In the genomic region with DNA sequence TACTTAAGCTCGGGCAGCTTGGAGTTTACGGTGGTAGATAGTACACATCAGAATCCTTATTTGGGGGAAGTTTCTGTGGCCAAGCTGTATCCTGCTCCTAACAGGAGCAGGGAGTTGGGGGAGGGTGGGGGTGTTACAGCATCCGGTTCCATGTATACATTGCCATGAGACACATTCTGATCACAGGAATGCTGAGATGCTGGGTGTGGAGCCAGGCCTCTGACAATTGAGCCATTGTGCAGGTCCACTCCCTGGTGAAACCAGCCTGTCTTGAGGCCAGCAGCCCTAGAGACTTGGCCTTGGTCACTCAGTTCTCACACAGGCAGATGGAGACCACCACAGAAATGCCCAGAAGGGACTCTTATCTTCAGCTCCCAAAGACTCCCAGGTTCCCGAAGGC, we compare ENCODE assay signal across 12 mouse cellular contexts. TPM values are rescaled to one million over a fixed set of nuclear protein-coding genes. Genes with fewer than 3 reads are reported as not detected.
DNase-seq lines count a peak whose midpoint lies in the region; ATAC-seq and TF ChIP-seq lines count a peak whose summit lies in the region.
"Had no signal": no experiment of that assay in that cellular context is flagged by ENCODE, and none has a peak within 500 bp of the region (broad histone marks: within the 10 kb centered on the region; RNA-seq: fewer than 3 reads in every experiment).

No protein-coding gene starts in this region.

- H3K4me1 ChIP-seq in heart, embryonic 12.5 days (replicated peaks), result peaks cover 82% of the 10 kb centered on the region
- H3K4me1 ChIP-seq in lung, embryonic 14.5 days (ENCODE audit: insufficient read depth), result peaks cover 23% of the 10 kb centered on the region; the same call in 1 of the 2 replicates
- peaks cover 16% of the 10 kb centered on the region for H3K4me1 ChIP-seq in lung, adult 2 months (ENCODE audit: control insufficient read depth, insufficient read depth, low read length)
- peaks cover 57% of the 10 kb centered on the region for H3K4me1 ChIP-seq in embryonic facial prominence, embryonic 12.5 days
- peaks cover 73% of the 10 kb centered on the region for H3K4me1 ChIP-seq in limb, embryonic 15.5 days

- no peaks in the 10 kb centered on the region for H3K27me3 ChIP-seq in heart, embryonic 12.5 days (replicated peaks)
- no peaks in the 10 kb centered on the region for H3K27me3 ChIP-seq in lung, embryonic 14.5 days (ENCODE audit: insufficient read depth, low read length)
- no peaks in the 10 kb centered on the region for H3K27me3 ChIP-seq in embryonic facial prominence, embryonic 12.5 days
- H3K27me3 ChIP-seq in limb, embryonic 15.5 days, result no peaks in the 10 kb centered on the region
- H3K27me3 ChIP-seq: forebrain, embryonic 15.5 days had no signal

- no peak for ATAC-seq in heart, embryonic 12.5 days (ENCODE audit: insufficient number of reproducible peaks, low FRiP score)
- no peak for ATAC-seq in lung, embryonic 14.5 days (ENCODE audit: insufficient read depth)
- no peak for ATAC-seq in embryonic facial prominence, embryonic 12.5 days (ENCODE audit: insufficient number of reproducible peaks, insufficient read depth, low FRiP score, low TSS enrichment)
- ATAC-seq in limb, embryonic 15.5 days (ENCODE audit: insufficient number of reproducible peaks, low FRiP score, low TSS enrichment, low read depth), result no peak
- ATAC-seq: forebrain, embryonic 15.5 days; hindbrain, embryonic 16.5 days had no signal

- DNase-seq in heart, postnatal 10 days, result no peak
- peak; percentile 63 for DNase-seq in lung, embryonic 14.5 days
- no peak for DNase-seq in lung, adult 2 months
- no peak for DNase-seq in thymus, postnatal 4 days
- no peak for DNase-seq in liver
- DNase-seq: layer of hippocampus, postnatal 36 days had no signal

- peak overlapping the region; percentile 21; the same call in 1 of the 2 replicates for H3K9ac ChIP-seq in heart, embryonic 12.5 days
- H3K9ac ChIP-seq in lung, embryonic 14.5 days, result no peak overlapping the region
- no peak overlapping the region for H3K9ac ChIP-seq in embryonic facial prominence, embryonic 12.5 days
- H3K9ac ChIP-seq in limb, embryonic 15.5 days, result no peak overlapping the region
- H3K9ac ChIP-seq: forebrain, embryonic 15.5 days had no signal

- intact Hi-C loops in heart, postnatal 10 days (cut with DNase I), result loop anchor here (2.0 to 5.0 kb wide), 3 partner anchors 42 to 129 kb away; no protein-coding TSS in a partner anchor

- TF ChIP-seq CTCF in lung, embryonic 14.5 days (IDR thresholded peaks at IDR 0.05; ENCODE audit: low read depth), result no peak
- TF ChIP-seq CTCF in lung, adult 2 months (IDR thresholded peaks at IDR 0.05; ENCODE audit: insufficient read depth, low read length), result no peak

- no peak for TF ChIP-seq POLR2A in lung, adult 2 months (IDR thresholded peaks at IDR 0.05; ENCODE audit: borderline replicate concordance, extremely low read depth, low read depth, low read length)

- H3K4me3 ChIP-seq in heart, embryonic 12.5 days, result no peak overlapping the region
- no peak overlapping the region for H3K4me3 ChIP-seq in lung, embryonic 14.5 days (ENCODE audit: low read depth, low read length)
- no peak overlapping the region for H3K4me3 ChIP-seq in lung, adult 2 months (replicated peaks; ENCODE audit: extremely low read depth, low read depth, low read length)
- H3K4me3 ChIP-seq in embryonic facial prominence, embryonic 12.5 days, result no peak overlapping the region
- H3K4me3 ChIP-seq in limb, embryonic 15.5 days, result no peak overlapping the region
- H3K4me3 ChIP-seq: forebrain, embryonic 15.5 days had no signal

- no peaks in the 10 kb centered on the region for H3K9me3 ChIP-seq in heart, embryonic 12.5 days (replicated peaks)
- no peaks in the 10 kb centered on the region for H3K9me3 ChIP-seq in lung, embryonic 14.5 days (ENCODE audit: low read depth, low read length)
- no peaks in the 10 kb centered on the region for H3K9me3 ChIP-seq in embryonic facial prominence, embryonic 12.5 days
- H3K9me3 ChIP-seq in limb, embryonic 15.5 days, result no peaks in the 10 kb centered on the region
- H3K9me3 ChIP-seq: forebrain, embryonic 15.5 days had no signal

- H3K27ac ChIP-seq in heart, embryonic 12.5 days (ENCODE audit: poor library complexity, severe bottlenecking), result no peak overlapping the region
- H3K27ac ChIP-seq in lung, embryonic 14.5 days (ENCODE audit: low read depth), result peak overlapping the region; percentile 48; the same call in 1 of the 2 replicates
- H3K27ac ChIP-seq in embryonic facial prominence, embryonic 12.5 days, result peak overlapping the region; percentile 60; the same call in 1 of the 2 replicates
- peak overlapping the region; percentile 19 for H3K27ac ChIP-seq in limb, embryonic 15.5 days
- H3K27ac ChIP-seq: forebrain, embryonic 15.5 days had no signal

- H3K36me3 ChIP-seq in heart, embryonic 12.5 days, result peaks cover 23% of the 10 kb centered on the region
- peaks cover 13% of the 10 kb centered on the region; the same call in 1 of the 2 replicates for H3K36me3 ChIP-seq in lung, embryonic 14.5 days (ENCODE audit: insufficient read depth)
- peaks cover 9% of the 10 kb centered on the region; the same call in 1 of the 2 replicates for H3K36me3 ChIP-seq in embryonic facial prominence, embryonic 12.5 days
- peaks cover 11% of the 10 kb centered on the region for H3K36me3 ChIP-seq in limb, embryonic 15.5 days
- H3K36me3 ChIP-seq: forebrain, embryonic 15.5 days had no signal

- 66% methylated on average over 4 of the region's 4 CpGs for WGBS in heart, embryonic 12.5 days
- 42% methylated on average over 4 of the region's 4 CpGs for WGBS in lung, embryonic 14.5 days
- WGBS in lung, adult 2 months, result 47% methylated on average over 4 of the region's 4 CpGs
- 71% methylated on average over 4 of the region's 4 CpGs for WGBS in embryonic facial prominence, embryonic 12.5 days
- 70% methylated on average over 4 of the region's 4 CpGs for WGBS in limb, embryonic 15.5 days

- peak overlapping the region; percentile 25; the same call in 1 of the 2 replicates for H3K4me2 ChIP-seq in heart, embryonic 12.5 days
- 0 out of 2 replicates have a peak overlapping the region, but pooled peaks have one; percentile 5 for H3K4me2 ChIP-seq in lung, embryonic 14.5 days
- H3K4me2 ChIP-seq in embryonic facial prominence, embryonic 12.5 days (replicated peaks), result peak overlapping the region; percentile 1
- no peak overlapping the region for H3K4me2 ChIP-seq in limb, embryonic 15.5 days
- H3K4me2 ChIP-seq: forebrain, embryonic 15.5 days; liver, embryonic 11.5 days had no signal

RNA-seq across cellular contexts. Expression of a gene that starts 3.8 kb away (rescaled TPM):
- polyA plus RNA-seq in heart, embryonic 12.5 days (2016; fragmentation: Nextera tagmentation; extraction: Ambion mirVana), result 54.6 and 54.7 TPM in 2 replicates
- 100 to 1,000 TPM; 135 to 141 TPM for total RNA-seq in heart, postnatal 10 days (2021)
- 30.1 and 30.3 TPM in 2 replicates for polyA plus RNA-seq in lung, embryonic 14.5 days (2014; fragmentation: Nextera tagmentation; extraction: Ambion mirVana)
- polyA plus RNA-seq in lung, adult 2 months (2012; rRNA removed), result 76.0 and 98.5 TPM in 2 replicates
- 42.6 and 43.9 TPM in 2 replicates for polyA plus RNA-seq in embryonic facial prominence, embryonic 12.5 days (2016; fragmentation: Nextera tagmentation; extraction: Ambion mirVana)
- 112 and 135 TPM in 2 replicates for polyA plus RNA-seq in limb, embryonic 15.5 days (2015; fragmentation: Nextera tagmentation; extraction: Ambion mirVana)
